Mouse (Mus musculus): ENCODE results near the gene Olfr155.

Olfr155 gene

DNA sequence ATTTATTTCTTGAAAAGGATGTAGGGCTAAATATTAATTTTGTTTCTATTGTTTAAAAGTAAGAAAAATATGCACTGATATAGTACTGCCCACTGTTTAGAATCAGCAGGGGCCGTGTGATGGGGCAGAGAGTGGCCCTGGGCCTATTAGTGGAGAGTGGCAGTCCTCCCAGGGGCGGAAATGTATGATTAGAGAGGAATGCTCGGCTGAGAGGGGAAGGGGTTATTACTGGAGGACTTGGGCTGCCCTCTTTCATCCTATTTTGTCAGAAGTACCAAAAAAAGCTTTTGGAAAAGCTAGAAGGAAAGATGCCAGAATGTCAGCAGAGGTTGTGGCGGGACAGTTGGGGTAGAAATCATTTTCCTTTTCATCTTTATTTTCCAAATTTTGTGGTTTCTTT is 32.8 kb downstream of the Olfr155 start:
- in situ Hi-C loops (cut with MboI; ENCODE audit: low sequenced_read_pairs): no loop called here

DNA sequence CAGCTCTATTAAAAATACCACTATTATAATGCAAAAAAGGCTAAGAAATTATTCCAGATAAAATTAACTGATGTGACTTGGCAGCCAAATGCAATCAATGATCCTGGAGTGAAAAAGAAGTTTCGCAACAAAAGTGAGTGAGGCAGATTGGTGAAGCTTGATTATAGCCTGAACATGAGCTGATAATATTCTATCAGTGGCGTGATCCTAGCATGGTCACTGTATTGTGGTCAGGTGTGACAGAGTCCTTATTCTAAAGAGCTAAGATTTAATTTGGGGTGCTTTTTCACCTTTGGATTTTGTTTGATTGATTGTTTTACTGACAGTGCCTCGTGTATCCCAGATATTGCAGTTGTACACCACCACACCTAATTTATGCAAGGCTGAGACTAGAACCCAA is 39.9 kb downstream of the Olfr155 start:
- in situ Hi-C loops (cut with MboI; ENCODE audit: low sequenced_read_pairs): no loop called here

DNA sequence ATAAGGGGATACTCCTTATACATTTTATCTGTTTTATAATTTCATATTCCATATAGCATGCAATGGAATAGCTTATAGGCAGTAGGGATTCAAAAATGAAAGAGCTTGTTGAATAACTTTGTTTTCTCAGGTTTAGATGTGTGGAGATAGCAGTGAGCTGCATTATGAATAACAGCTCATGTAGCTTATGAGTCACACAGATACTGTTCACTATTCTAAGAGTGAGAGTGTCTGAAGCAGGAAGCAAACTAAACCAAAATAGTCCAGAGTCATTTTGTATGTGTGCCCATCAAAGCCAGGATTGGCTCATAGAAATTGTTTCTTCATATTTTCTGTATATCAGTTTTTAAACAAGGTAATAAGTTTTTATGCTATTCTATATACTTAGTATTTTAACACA is 45.8 kb downstream of the Olfr155 start:
- in situ Hi-C loops (cut with MboI; ENCODE audit: low sequenced_read_pairs): no loop called here

DNA sequence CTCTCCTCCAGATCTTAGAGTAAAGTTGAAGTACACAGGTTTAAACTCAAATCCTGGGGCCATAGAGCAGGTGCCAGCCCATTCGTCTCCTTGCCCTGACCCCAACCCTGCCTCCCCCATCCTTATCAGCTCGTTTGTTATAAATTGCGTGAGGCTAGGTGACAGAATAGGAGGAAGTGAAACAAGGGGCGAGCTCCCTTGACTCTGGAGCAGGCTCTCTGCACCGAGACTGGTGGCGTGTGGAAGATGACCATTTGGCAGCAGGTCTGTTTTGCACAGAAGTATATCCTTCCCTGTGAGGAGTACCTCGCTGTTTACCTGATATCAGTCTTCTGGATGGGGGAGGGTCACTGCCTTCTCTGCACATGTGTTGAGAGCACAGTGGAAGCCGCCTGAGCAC is 47.8 kb downstream of the Olfr155 start:
- in situ Hi-C loops (cut with MboI; ENCODE audit: low sequenced_read_pairs): no loop called here

DNA sequence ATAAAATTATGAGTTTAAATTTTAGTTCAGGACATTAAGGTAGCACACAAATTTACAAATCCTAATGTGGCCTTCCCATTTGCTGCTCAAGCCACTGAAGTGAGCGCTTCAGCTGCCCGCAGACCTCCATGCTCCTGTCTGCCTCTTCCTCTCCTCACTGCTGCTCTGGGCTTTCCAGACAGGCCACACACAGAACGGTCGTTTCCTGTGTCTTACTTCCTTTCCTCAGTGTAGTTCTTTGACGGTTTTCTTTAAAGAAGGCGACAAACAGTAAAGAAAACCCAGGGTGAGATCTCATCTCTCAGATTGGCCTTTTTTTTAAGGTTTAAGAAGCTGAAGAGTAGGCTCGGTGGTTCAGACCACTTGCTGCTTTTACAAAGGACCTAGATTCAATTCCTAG is 52.3 kb downstream of the Olfr155 start:
- in situ Hi-C loops (cut with MboI; ENCODE audit: low sequenced_read_pairs): no loop called here

GRCm38 (mm10) chr4:43906443-43906842 is 55.1 kb downstream of the Olfr155 start:
- in situ Hi-C loops (cut with MboI; ENCODE audit: low sequenced_read_pairs): no loop called here

All from CH12F3 (cell line).